Mouse (Mus musculus) kidney, adult 2 months (tissue): ENCODE results near the gene Ercc4.

Experiments
- CTCF ChIP-seq: fragments of 200-500 bp; conservative IDR thresholded peaks from 2 replicates; pipeline ENCODE4 v1.5.1; 2011; ENCODE audit warnings: low read depth, mild to moderate bottlenecking, control low read depth, low read length, moderate library complexity, mixed read lengths; ENCODE audit not compliant: insufficient read depth, insufficient read length
- POLR2A ChIP-seq: fragments of 200-500 bp; IDR thresholded peaks from one replicate; pipeline ENCODE4 v1.6.1; 2011; ENCODE audit warnings: low read depth, low read length, control low read depth

GRCm38 (mm10) chr16:13130412-13130811 is 20.9 kb downstream of the Ercc4 start:
- TF ChIP-seq POLR2A (no peak), CTCF (peak; percentile 66)
